Mouse (Mus musculus) left cerebral cortex, adult 2 months (tissue): ENCODE measurements around the gene Tmem115. TPM values are rescaled to one million over a fixed set of nuclear protein-coding genes. Genes with fewer than 3 reads are reported as not detected.

Source experiments
- DNase-seq, 2 experiments: peaks; one replicate each; pipeline ENCODE4 v3.0.0; 2021 to 2022; ENCODE audit warnings: low spot score in 2 of 2, mixed read lengths in 1 of 2; ENCODE audit errors: extremely low spot score in 1 of 2
- H3K27ac ChIP-seq: fragments of 200-600 bp; 2 replicates; pipeline ENCODE4 v1.8.1; 2022
- H3K4me3 ChIP-seq: fragments of 200-600 bp; 2 replicates; pipeline ENCODE4 v1.8.1; 2022
- CTCF ChIP-seq: fragments of 200-600 bp; IDR thresholded peaks from 2 replicates; pipeline ENCODE4 v1.8.1; 2022; ENCODE audit warnings: antibody characterized with exemption, mild to moderate bottlenecking, moderate library complexity
- intact Hi-C: fragments of 180-260 bp; cut with DNase I; formaldehyde crosslinking; loops from one replicate; pipeline ENCODE4 v1.15.1; 2025
- total RNA-seq, 2 experiments: library from RNA; stranded (reverse); gene quantifications; 2 replicates each; pipeline ENCODE4 v1.2.3; 2021

Gene Tmem115
- total RNA-seq, 2 experiments from 2014 or later = 35.3 to 35.6 TPM

DNA sequence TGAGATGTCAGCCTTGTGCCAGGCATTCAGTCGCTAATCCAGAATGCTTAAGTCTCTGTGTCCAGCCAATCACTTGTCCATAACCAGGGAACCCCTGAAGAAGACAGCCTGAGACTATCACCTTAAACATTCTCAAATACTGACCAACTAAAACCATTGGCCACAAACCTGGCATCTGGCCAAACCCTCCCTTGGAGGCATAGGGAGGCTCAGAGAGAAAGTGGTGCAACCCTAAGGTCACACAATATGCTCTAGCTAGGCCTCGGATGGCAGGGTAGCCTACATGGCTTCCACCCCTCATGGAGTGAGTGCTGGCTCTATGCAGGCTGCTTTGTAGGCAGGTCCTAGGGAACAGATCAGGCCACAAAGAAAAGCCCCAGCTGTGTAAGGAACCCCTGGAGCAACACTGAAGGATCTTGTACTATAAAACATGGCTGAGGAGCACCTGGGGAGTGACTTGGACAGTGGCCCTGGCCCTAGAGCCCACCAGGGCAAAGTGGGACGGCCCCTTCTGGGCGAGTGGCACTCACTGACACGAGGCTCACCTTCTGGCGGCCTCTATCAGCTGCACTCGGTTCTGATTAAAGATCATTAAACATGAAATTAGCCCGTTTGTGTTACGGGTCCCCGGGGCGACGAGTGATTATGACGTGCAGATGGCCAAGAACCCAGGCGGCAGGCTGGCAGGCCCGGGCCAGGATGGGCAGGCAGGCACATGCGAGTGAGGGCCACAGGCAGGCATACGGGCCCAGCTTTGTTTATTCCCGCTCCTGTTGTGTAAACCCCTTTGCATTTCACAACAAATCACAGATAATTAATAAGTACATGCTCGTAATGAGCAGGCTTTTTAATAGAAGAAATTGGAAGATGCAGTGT, 28.8 kb upstream of the Tmem115 start:
- no peak for TF ChIP-seq CTCF
- no peak overlapping the region for H3K4me3 ChIP-seq
- intact Hi-C loops = no loop called here
- no peak for DNase-seq
- no peak overlapping the region for H3K27ac ChIP-seq

DNA sequence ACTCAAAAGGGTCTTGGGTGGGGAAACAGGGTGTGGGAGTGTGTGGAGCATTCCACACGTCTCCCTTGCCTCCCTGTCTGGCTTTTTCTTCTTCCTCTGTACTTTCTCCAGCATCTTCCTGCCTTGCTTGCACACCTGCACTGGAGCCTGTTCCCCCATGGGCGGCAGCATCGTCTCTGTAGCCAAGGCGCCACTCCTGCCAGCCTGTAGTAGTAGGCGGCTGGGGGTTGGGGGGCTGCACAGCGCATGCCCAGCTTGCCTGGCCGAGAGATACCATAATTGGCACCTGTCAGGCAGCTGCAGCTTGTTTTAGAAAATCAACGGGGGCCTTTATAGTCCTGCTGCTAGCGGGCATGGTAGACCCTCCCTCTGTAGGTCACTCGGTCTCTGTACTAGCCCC, 25.5 kb upstream of the Tmem115 start:
- intact Hi-C loops = no loop called here
- no peak overlapping the region for H3K27ac ChIP-seq
- peak; percentile 38 for TF ChIP-seq CTCF
- DNase-seq = peak; percentile 55 to 73
- no peak overlapping the region for H3K4me3 ChIP-seq

DNA sequence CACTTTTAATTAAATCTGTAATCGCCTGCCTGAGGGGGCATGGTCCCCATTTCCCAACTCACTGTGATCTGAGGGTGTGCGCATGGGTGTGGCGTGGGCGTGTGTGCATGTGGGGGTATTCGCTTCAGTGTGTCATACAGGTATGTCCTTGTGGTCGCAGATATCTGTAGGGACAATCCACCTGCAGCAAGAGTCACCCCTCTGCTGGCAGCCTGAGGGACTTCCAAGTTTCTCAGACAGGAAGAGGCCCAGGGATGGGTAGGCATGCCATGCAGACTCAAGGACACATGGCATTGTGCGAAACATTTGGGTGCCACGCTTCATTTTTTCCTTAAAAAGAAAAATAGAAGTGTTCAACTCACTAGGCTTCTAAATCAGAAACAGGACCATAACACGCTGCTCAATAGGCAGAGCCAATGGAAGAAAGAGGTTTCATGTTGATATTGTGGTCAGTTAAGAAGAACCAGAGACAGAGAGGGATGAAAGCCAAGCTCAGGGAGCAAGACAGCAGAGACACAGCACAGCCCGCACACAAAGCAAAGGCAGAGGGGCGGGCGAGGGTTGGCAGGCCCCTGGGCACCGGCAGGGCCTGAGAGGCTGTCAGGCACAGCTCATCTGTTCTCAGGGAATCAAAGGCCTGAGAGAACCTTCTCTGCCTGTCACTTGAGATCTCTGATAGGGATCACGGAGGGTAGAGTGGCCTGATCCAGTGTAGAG, 23.2 kb upstream of the Tmem115 start:
- intact Hi-C loops = loop anchor here (5.0 kb wide), 1 partner anchor 218 kb away; no protein-coding TSS in a partner anchor
- no peak for DNase-seq
- Histone ChIP-seq H3K4me3 (no peak overlapping the region), H3K27ac (no peak overlapping the region)
- TF ChIP-seq CTCF = no peak; the same call in 1 of the 2 replicates

DNA sequence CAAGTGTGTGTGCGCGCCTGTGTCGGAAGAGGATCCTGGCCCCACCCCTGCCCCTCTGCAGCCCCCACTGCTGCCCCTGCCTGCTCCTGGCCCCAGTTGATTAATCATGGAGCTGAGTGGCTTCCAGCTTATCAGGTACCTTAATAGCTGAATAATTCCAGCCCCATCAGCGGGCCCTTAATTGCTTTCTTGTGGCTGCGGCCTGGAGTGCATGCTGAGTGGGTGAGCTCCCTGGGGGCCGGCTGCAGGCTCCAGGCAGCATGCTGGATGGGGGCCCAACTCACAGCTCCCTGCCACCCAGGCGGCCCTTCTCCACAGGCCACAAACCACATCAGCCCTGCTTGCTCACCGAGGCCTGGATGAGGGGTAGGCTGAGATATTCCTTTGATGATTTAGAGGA, 22.3 kb upstream of the Tmem115 start:
- Histone ChIP-seq H3K27ac (no peak overlapping the region), H3K4me3 (no peak overlapping the region)
- TF ChIP-seq CTCF = no peak
- intact Hi-C loops = loop anchor here (5.0 kb wide), 1 partner anchor 219 kb away; no protein-coding TSS in a partner anchor
- DNase-seq = no peak

DNA sequence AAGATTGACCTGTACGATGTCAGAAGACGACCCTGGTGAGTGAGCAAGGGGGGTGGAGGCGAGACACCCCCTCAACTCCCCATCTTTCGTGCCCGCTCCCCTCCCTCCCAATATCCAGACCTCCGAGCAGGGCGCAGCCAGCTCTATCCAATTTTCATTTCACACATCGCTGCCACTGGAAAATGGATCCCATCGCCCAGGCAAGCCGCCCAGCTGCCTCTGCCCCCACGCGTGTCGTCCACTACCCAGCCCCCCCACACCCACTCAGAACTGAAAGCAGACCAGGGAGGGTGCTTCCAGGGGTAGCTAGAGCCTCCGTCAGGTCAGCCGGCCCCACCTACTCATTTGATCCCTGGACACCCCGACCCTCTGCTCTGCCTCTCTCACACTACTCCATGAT, 21.4 kb upstream of the Tmem115 start:
- TF ChIP-seq CTCF = no peak
- intact Hi-C loops = loop anchor here (5.0 kb wide), 1 partner anchor 220 kb away; no protein-coding TSS in a partner anchor
- no peak overlapping the region for H3K4me3 ChIP-seq
- H3K27ac ChIP-seq = no peak overlapping the region
- no peak for DNase-seq

DNA sequence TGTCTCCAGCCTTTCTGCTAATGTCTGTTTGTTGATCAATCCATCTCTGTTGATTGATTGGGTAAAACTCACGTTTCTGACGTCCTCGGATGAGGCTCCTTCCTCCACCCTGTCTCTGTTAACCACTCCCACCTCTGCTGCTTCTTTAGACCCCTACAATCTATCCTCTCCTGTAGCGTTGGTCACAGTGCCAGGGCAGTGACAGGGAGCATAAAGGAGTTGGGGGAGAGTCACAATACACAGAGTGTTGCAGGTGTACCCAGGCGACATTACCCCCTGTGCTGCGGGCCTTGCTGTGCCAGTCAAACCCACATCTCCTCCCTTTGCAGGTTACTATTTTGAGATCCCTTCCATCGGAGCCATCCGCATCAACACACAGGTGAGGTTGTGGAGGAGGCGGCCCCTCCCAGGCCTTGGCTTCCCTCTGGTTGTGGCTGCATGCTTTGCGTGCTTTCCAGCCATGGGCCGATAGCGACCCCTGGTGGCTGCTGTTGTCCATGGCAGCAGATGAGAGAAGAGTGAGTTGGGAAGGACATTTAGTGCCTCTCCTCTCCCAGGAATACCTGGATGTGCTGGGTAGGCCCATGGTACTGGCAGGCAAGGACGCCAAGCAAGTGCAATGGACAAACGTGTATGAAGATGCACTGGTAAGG, 19.3 kb upstream of the Tmem115 start:
- peak; percentile 100 for TF ChIP-seq CTCF
- intact Hi-C loops = loop anchor here (1.0 to 5.0 kb wide), 3 partner anchors 148 to 222 kb away; no protein-coding TSS in a partner anchor
- no peak overlapping the region for H3K27ac ChIP-seq
- DNase-seq = peak; percentile 87 to 92
- H3K4me3 ChIP-seq = no peak overlapping the region

DNA sequence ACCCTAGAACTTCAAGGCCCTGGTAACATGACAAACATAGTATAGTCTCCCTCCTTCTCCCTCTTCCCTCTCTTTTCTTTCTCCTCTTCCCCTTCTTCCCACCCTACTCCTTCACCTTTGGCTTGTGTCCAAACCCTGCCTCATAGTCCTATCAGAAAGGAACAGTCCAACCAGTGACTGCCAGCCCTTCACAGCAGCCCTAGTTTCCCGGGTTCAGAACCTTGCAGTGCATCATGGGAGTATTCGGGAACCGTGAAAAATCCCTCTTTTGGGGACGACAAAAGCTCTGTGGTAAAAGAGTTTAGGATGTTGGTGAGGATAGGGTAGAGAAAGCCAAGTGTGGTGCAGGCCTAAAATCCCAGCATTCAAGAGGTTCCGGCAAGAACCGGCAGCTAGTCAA, 13.4 kb upstream of the Tmem115 start:
- intact Hi-C loops = no loop called here
- no peak for TF ChIP-seq CTCF
- no peak for DNase-seq

DNA sequence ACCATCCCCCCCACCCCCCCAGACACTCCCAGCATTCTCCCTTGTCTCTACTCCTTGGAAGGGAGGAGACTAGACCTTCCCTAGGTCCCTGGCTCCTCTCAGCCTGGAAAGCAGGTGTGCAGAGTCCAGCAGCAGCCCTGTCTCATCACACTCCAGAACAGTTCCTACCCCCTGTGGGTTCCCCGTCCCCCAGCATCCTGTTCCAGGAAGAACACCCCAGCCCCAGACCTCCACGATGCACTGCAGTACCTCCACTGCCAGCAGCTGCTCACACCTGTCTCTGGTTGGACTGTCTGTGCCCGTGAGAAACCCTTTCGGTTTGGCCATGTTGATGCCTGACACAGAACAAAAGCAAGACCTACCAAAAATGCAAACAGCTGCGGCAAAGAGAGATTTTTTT, 12.6 kb upstream of the Tmem115 start:
- TF ChIP-seq CTCF = no peak
- no peak for DNase-seq
- intact Hi-C loops = no loop called here
- no peak overlapping the region for H3K27ac ChIP-seq
- no peak overlapping the region for H3K4me3 ChIP-seq

More for the DNA sequence above, 13.4 kb upstream of the Tmem115 start:
- no peak overlapping the region for H3K4me3 ChIP-seq
- H3K27ac ChIP-seq = no peak overlapping the region

DNA sequence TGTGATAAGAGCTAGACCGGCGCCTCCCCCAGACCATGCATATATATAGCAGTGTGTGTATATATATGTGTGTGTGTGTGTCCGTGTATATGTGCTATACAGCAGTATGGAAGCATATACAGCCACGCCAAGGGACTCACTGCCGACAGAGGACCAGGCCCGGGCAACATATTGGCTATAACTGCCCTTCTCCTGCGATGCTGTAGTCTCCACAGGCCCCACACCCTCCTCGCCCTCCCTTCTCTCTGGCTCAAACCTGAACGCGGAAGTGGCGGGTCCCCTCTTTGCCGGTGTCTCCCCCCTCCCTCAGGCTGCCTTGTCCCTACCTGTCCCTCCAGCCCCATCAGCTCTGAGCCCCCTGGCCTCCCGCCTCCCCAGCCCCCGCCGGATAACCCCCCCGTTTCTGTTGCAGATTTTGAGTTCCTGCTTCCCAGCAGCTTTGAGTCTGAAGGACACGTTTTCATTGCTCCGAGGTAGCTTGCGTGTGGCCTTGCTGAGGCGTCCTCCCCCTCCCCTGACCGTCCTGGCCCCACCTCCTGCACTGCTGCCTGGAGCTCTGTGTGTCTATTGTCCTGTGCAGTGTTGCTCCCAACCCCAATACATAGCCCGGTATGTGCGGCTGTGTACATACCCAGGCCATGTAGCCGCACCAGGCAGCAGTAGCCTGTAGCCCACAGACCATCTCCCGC, 11.9 kb upstream of the Tmem115 start:
- no peak for DNase-seq
- intact Hi-C loops = no loop called here
- TF ChIP-seq CTCF = no peak
- H3K27ac ChIP-seq = no peak overlapping the region
- H3K4me3 ChIP-seq = no peak overlapping the region

DNA sequence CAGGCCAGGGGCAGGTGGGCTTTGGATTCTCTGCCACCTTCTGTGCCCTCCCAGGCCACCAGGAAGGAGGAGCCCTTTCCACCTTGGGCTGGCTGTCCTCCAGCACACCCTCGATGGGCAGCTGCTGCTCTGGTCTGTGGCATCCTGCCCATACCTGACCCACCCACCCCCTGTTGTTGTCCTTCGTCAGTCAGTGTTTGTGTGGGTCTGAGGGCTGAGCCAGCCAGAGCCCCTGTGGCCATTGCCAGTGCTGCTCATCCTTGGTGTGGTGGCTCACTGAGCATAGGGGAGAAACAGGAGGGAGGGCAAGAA, 11.4 kb upstream of the Tmem115 start:
- no peak for TF ChIP-seq CTCF
- intact Hi-C loops = no loop called here
- Histone ChIP-seq H3K27ac (no peak overlapping the region), H3K4me3 (no peak overlapping the region)
- DNase-seq = no peak

DNA sequence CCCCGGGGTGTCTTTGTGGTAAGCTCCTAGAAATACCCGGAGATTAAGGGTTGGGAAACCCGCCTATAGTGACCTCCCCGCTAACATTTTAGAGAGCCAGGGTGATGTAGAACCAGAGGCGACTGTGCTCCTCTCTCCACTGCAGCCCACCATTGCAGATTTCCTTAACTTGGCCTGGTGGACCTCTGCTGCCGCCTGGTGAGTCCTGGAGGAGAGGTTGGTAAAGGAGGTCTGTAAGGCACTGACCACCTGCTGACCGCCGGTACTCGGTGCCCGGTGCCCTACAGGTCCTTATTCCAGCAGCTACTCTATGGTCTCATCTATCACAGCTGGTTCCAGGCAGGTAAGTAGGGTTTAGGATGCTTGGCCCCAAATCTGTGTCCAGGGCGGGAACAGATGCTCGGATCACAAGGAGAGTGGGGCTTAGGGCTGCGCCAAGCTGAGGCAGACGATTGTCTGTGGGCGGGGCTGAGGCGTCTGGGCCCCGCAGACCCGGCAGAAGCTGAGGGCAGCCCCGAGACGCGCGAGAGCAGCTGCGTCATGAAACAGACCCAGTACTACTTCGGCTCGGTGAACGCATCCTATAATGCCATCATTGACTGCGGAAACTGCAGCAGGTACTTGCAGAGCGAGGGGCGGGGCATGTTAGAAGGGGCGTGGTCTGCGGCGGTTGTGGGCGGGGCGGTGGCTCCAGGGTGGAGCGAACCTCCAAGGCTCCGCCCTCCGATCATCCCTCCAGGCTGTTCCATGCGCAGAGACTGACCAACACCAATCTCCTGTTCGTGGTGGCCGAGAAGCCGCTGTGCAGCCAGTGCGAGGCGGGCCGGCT, 7.3 kb upstream of the Tmem115 start:
- H3K4me3 ChIP-seq = peak overlapping the region; percentile 40
- intact Hi-C loops = no loop called here

More for the DNA sequence above, 7.3 kb upstream of the Tmem115 start:
- H3K27ac ChIP-seq = no peak overlapping the region
- no peak for TF ChIP-seq CTCF
- DNase-seq = peak; percentile 70 to 78
